Mouse (Mus musculus): ENCODE measurements around the gene Pgls. TPM values are rescaled to one million over a fixed set of nuclear protein-coding genes. Genes with fewer than 3 reads are reported as not detected.
A peak's percentile ranks its signal among the peaks of the same experiment; 100 is the strongest.

Pgls gene
- polyA plus RNA-seq (2016; fragmentation: Nextera tagmentation; extraction: Ambion mirVana): 254 and 268 TPM in 2 replicates

- H3K27ac ChIP-seq: peak within 1 kb of the TSS; percentile 99
- peaks cover 12% of the 10 kb centered on the region for H3K27me3 ChIP-seq (ENCODE audit: insufficient read depth, poor library complexity, severe bottlenecking)
- H3K4me1 ChIP-seq (replicated peaks): peaks cover 51% of the 10 kb centered on the region
- peak; percentile 96 for DNase-seq (ENCODE audit: low spot score)
- H3K36me3 ChIP-seq: peaks cover 25% of the 10 kb centered on the region
- WGBS: under 1% methylated on average over 71 of the region's 71 CpGs
- peak within 1 kb of the TSS; percentile 91 for H3K4me3 ChIP-seq
- no peaks in the 10 kb centered on the region for H3K9me3 ChIP-seq
These were observed at the start of gene Pgls for GRCm38 (mm10) chr8:71591471-71592373. Pgls (plus strand) TSS chr8:71592176.

- peak within 1 kb of the TSS; percentile 89 for H3K4me3 ChIP-seq
- peaks cover 9% of the 10 kb centered on the region for H3K27me3 ChIP-seq (ENCODE audit: insufficient read depth, poor library complexity, severe bottlenecking)
- DNase-seq (ENCODE audit: low spot score): peak; percentile 97
- H3K4me1 ChIP-seq (replicated peaks): peaks cover 16% of the 10 kb centered on the region
- peaks cover 27% of the 10 kb centered on the region for H3K36me3 ChIP-seq
- under 1% methylated on average over 55 of the region's 55 CpGs for WGBS
- no peaks in the 10 kb centered on the region for H3K9me3 ChIP-seq
- H3K27ac ChIP-seq: peak within 1 kb of the TSS; percentile 88
These were observed 49.2 kb upstream of the Pgls start, which contains the start of gene Mvb12a for GRCm38 (mm10) chr8:71542632-71543343. Mvb12a (plus strand) TSS chr8:71542922.

GRCm38 (mm10) chr8:71543755-71544154, 48.2 kb upstream of the Pgls start:
- Histone ChIP-seq H3K36me3 (peaks cover 35% of the 10 kb centered on the region), H3K9me3 (no peaks in the 10 kb centered on the region), H3K27ac (no peak overlapping the region), H3K4me3 (peak overlapping the region; percentile 89), H3K27me3 (ENCODE audit: insufficient read depth, poor library complexity, severe bottlenecking) (no peaks in the 10 kb centered on the region), H3K4me1 (replicated peaks) (peaks cover 13% of the 10 kb centered on the region)
- DNase-seq (ENCODE audit: low spot score): no peak
- 88% methylated on average over 9 of the region's 9 CpGs for WGBS

GRCm38 (mm10) chr8:71545053-71545452, 46.9 kb upstream of the Pgls start:
- Histone ChIP-seq H3K36me3 (peaks cover 37% of the 10 kb centered on the region), H3K4me3 (no peak overlapping the region), H3K9me3 (no peaks in the 10 kb centered on the region), H3K4me1 (replicated peaks) (peaks cover 13% of the 10 kb centered on the region), H3K27ac (no peak overlapping the region), H3K27me3 (ENCODE audit: insufficient read depth, poor library complexity, severe bottlenecking) (no peaks in the 10 kb centered on the region)
- 95% methylated on average over 11 of the region's 11 CpGs for WGBS
- DNase-seq (ENCODE audit: low spot score): no peak

GRCm38 (mm10) chr8:71547590-71547989, 44.4 kb upstream of the Pgls start:
- no peak for DNase-seq (ENCODE audit: low spot score)
- WGBS: 92% methylated on average over 7 of the region's 7 CpGs
- Histone ChIP-seq H3K9me3 (no peaks in the 10 kb centered on the region), H3K4me1 (replicated peaks) (peaks cover 13% of the 10 kb centered on the region), H3K36me3 (peaks cover 37% of the 10 kb centered on the region), H3K27ac (no peak overlapping the region), H3K4me3 (no peak overlapping the region), H3K27me3 (ENCODE audit: insufficient read depth, poor library complexity, severe bottlenecking) (no peaks in the 10 kb centered on the region)

GRCm38 (mm10) chr8:71550754-71551153, 41.2 kb upstream of the Pgls start:
- Histone ChIP-seq H3K4me1 (replicated peaks) (no peaks in the 10 kb centered on the region), H3K4me3 (no peak overlapping the region), H3K9me3 (no peaks in the 10 kb centered on the region), H3K27ac (no peak overlapping the region), H3K36me3 (peaks cover 29% of the 10 kb centered on the region), H3K27me3 (ENCODE audit: insufficient read depth, poor library complexity, severe bottlenecking) (peaks cover 17% of the 10 kb centered on the region)
- no peak for DNase-seq (ENCODE audit: low spot score)
- 73% methylated on average over 7 of the region's 7 CpGs for WGBS

GRCm38 (mm10) chr8:71552770-71553169, 39.2 kb upstream of the Pgls start:
- Histone ChIP-seq H3K4me3 (no peak overlapping the region), H3K27ac (no peak overlapping the region), H3K4me1 (replicated peaks) (no peaks in the 10 kb centered on the region), H3K27me3 (ENCODE audit: insufficient read depth, poor library complexity, severe bottlenecking) (peaks cover 37% of the 10 kb centered on the region), H3K9me3 (no peaks in the 10 kb centered on the region), H3K36me3 (peaks cover 10% of the 10 kb centered on the region)
- DNase-seq (ENCODE audit: low spot score): no peak
- 64% methylated on average over 6 of the region's 6 CpGs for WGBS

GRCm38 (mm10) chr8:71554001-71554400, 38.0 kb upstream of the Pgls start:
- Histone ChIP-seq H3K27me3 (ENCODE audit: insufficient read depth, poor library complexity, severe bottlenecking) (peaks cover 50% of the 10 kb centered on the region), H3K36me3 (no peaks in the 10 kb centered on the region), H3K4me1 (replicated peaks) (peaks cover 10% of the 10 kb centered on the region), H3K27ac (no peak overlapping the region), H3K9me3 (no peaks in the 10 kb centered on the region), H3K4me3 (no peak overlapping the region)
- no peak for DNase-seq (ENCODE audit: low spot score)
- 83% methylated on average over 6 of the region's 6 CpGs for WGBS

GRCm38 (mm10) chr8:71554644-71555043, 37.3 kb upstream of the Pgls start:
- no peak overlapping the region for H3K27ac ChIP-seq
- no peaks in the 10 kb centered on the region for H3K9me3 ChIP-seq
- no peak overlapping the region for H3K4me3 ChIP-seq
- peaks cover 56% of the 10 kb centered on the region for H3K27me3 ChIP-seq (ENCODE audit: insufficient read depth, poor library complexity, severe bottlenecking)
- no peaks in the 10 kb centered on the region for H3K36me3 ChIP-seq
- no peak for DNase-seq (ENCODE audit: low spot score)
- H3K4me1 ChIP-seq (replicated peaks): peaks cover 12% of the 10 kb centered on the region
- WGBS: 94% methylated on average over 2 of the region's 2 CpGs

GRCm38 (mm10) chr8:71558071-71558957, 33.7 kb upstream of the Pgls start, which contains the start of gene Tmem221:
Tmem221 (minus strand) TSS chr8:71558871.
- Histone ChIP-seq H3K9me3 (no peaks in the 10 kb centered on the region), H3K4me3 (peak within 1 kb of the TSS; percentile 49), H3K27ac (peak within 1 kb of the TSS; percentile 50; the same call in 1 of the 2 replicates), H3K27me3 (ENCODE audit: insufficient read depth, poor library complexity, severe bottlenecking) (peaks cover 93% of the 10 kb centered on the region), H3K4me1 (replicated peaks) (peaks cover 22% of the 10 kb centered on the region), H3K36me3 (no peaks in the 10 kb centered on the region)
- DNase-seq (ENCODE audit: low spot score): no peak
- WGBS: 6% methylated on average over 70 of the region's 70 CpGs

GRCm38 (mm10) chr8:71558958-71559690, 32.9 kb upstream of the Pgls start:
- WGBS: 4% methylated on average over 24 of the region's 24 CpGs
- H3K9me3 ChIP-seq: peaks cover 3% of the 10 kb centered on the region
- H3K27me3 ChIP-seq (ENCODE audit: insufficient read depth, poor library complexity, severe bottlenecking): peaks cover 95% of the 10 kb centered on the region
- H3K27ac ChIP-seq: peak overlapping the region; percentile 50; the same call in 1 of the 2 replicates
- peak; percentile 52 for DNase-seq (ENCODE audit: low spot score)
- H3K4me3 ChIP-seq: peak overlapping the region; percentile 49
- H3K36me3 ChIP-seq: no peaks in the 10 kb centered on the region
- peaks cover 22% of the 10 kb centered on the region for H3K4me1 ChIP-seq (replicated peaks)
